In the genomic region with DNA sequence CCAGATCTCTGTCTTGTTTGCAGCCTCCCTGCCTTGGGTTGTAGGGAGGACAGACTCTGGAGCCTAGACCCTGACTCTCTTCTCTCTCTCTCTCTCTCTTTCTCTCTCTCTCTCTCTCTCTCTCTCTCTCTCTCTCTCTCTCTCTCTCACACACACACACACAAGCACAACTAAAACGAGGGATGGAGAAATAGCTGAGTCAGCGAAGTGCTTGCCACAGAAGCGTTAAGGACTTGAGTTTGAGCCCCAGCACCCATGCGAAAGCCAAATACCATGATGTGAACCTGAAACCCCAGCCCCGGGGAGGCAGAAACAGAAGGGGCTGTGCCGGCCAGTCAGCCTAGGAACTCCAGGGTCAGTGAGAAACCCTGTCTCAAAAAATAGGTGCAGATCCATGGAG, we compare ENCODE assay signal across 35 mouse cellular contexts. TPM values are rescaled to one million over a fixed set of nuclear protein-coding genes. Genes with fewer than 3 reads are reported as not detected.
"Had no signal": no experiment of that assay in that cellular context is flagged by ENCODE, and none has a peak within 500 bp of the region (broad histone marks: within the 10 kb centered on the region; RNA-seq: fewer than 3 reads in every experiment).

No protein-coding gene starts in this region.

- H3K27me3 ChIP-seq: embryonic facial prominence, embryonic 12.5 days; embryonic facial prominence, embryonic 13.5 days; embryonic facial prominence, embryonic 15.5 days; forebrain, embryonic 12.5 days; forebrain, embryonic 13.5 days; forebrain, embryonic 15.5 days had no signal

- H3K4me3 ChIP-seq: embryonic facial prominence, embryonic 10.5 days; embryonic facial prominence, embryonic 12.5 days; embryonic facial prominence, embryonic 13.5 days; embryonic facial prominence, embryonic 15.5 days; erythroblast, embryonic 14.5 days; forebrain, embryonic 10.5 days; forebrain, embryonic 12.5 days; forebrain, embryonic 13.5 days; forebrain, embryonic 15.5 days; gastrocnemius, adult 2 months; heart, embryonic 10.5 days had no signal

- H3K4me2 ChIP-seq: embryonic facial prominence, embryonic 12.5 days; embryonic facial prominence, embryonic 13.5 days; embryonic facial prominence, embryonic 15.5 days; forebrain, embryonic 12.5 days; forebrain, embryonic 13.5 days; forebrain, embryonic 15.5 days had no signal

- H3K4me1 ChIP-seq: embryonic facial prominence, embryonic 12.5 days; embryonic facial prominence, embryonic 15.5 days; forebrain, embryonic 10.5 days had no signal

- H3K27ac ChIP-seq: embryonic facial prominence, embryonic 12.5 days; embryonic facial prominence, embryonic 13.5 days; embryonic facial prominence, embryonic 15.5 days; forebrain, embryonic 10.5 days; forebrain, embryonic 12.5 days; forebrain, embryonic 13.5 days; forebrain, embryonic 15.5 days; gastrocnemius, adult 2 months; heart, embryonic 10.5 days had no signal

- H3K9me3 ChIP-seq: embryonic facial prominence, embryonic 10.5 days; embryonic facial prominence, embryonic 12.5 days; embryonic facial prominence, embryonic 13.5 days; embryonic facial prominence, embryonic 15.5 days; forebrain, embryonic 10.5 days; forebrain, embryonic 12.5 days; forebrain, embryonic 13.5 days; forebrain, embryonic 15.5 days; heart, embryonic 10.5 days had no signal

- H3K36me3 ChIP-seq: forebrain, embryonic 15.5 days had no signal

- H3K9ac ChIP-seq: embryonic facial prominence, embryonic 12.5 days; embryonic facial prominence, embryonic 13.5 days; embryonic facial prominence, embryonic 15.5 days; forebrain, embryonic 12.5 days; forebrain, embryonic 13.5 days; forebrain, embryonic 15.5 days; forebrain, postnatal 0 days had no signal

- DNase-seq: cerebellum, adult 9-11 months; cerebellum, postnatal 10 days; cerebellum, postnatal 14 days; cerebellum, postnatal 25 days; cerebellum, postnatal 36 days; embryo, embryonic 11 days; forebrain, postnatal 0 days; gastrocnemius, adult 2 months; gastrocnemius, postnatal 10 days; gastrocnemius, postnatal 14 days; gastrocnemius, postnatal 25 days; gastrocnemius, postnatal 36 days; heart, adult 11 months; heart, adult 18-20 months had no signal

RNA-seq across cellular contexts. Expression of a gene that starts 59.8 kb away (rescaled TPM):
- total RNA-seq: common myeloid progenitor, adult 5-6 weeks; forebrain, postnatal 0 days; gastrocnemius, adult 18-20 months; gastrocnemius, adult 2 months; gastrocnemius, adult 8-10 months; gastrocnemius, postnatal 10 days; gastrocnemius, postnatal 14 days; gastrocnemius, postnatal 25 days; gastrocnemius, postnatal 36 days; granulocyte monocyte progenitor cell, adult 5-6 weeks; heart, adult 18-20 months; heart, adult 8-10 months had no signal
- polyA plus RNA-seq: cortical plate, adult 2 months; embryonic facial prominence, embryonic 10.5 days; embryonic facial prominence, embryonic 11.5 days; embryonic facial prominence, embryonic 12.5 days; embryonic facial prominence, embryonic 13.5 days; embryonic facial prominence, embryonic 15.5 days; erythroblast, embryonic 14.5 days; forebrain, embryonic 10.5 days; forebrain, embryonic 11.5 days; forebrain, embryonic 12.5 days; forebrain, embryonic 13.5 days; forebrain, embryonic 14.5 days; forebrain, embryonic 15.5 days; forebrain, embryonic 16.5 days; forebrain, postnatal 0 days; frontal cortex, adult 2 months; heart, embryonic 10.5 days had no signal
